Mouse (Mus musculus) mouse trophoblast stem cell (cell line): ENCODE data around the gene Sorbs1.

Source experiments
- in situ Hi-C, 2 experiments: fragments of 300-500 bp; cut with MseI, MboI; formaldehyde crosslinking; loops; 2 replicates in 1 of 2; 3 replicates in 1 of 2; pipeline ENCODE4 v1.15.1; 2025

Gene Sorbs1

DNA sequence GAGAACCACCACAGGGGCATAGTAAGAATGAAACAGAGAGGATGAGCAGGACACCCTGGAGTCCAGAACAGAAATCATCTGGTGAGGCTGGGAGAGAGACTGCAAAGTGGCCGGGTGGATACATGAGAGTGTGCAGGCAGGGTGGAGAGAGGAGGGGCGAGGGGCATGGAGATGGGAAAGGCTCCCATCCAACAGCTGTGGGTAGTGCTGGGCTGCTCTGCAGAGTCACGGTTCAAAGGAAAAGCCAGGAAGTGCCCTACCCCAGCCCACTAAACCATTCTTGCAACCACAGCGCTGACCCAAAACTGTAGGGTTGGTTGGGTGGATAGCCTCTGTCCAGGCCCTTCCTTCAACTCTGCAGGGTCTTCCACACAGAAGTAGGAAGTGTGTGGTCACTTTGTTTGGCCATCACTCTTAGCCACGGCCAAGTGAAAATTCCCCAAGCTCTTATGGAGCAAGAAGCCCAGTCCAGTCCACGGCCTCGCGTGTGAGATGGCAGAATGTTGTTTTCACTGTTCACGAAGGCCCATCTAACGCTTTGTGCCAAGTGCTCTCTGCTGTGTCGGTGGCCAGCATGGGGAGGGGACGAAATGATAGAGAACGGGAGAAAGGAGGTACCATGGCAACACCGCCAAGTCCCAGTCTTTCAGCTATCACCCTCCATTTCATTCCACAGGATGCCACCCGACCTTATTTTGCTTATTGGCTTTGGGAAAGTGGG is 203.0 kb downstream of the Sorbs1 start:
- in situ Hi-C loops, result no loop called here

- in situ Hi-C loops, result no loop called here
Observed at GRCm38 (mm10) chr19:40309911-40310310, 203.7 kb downstream of the Sorbs1 start.

- in situ Hi-C loops, result no loop called here
Observed at GRCm38 (mm10) chr19:40307550-40307949, 206.0 kb downstream of the Sorbs1 start.

GRCm38 (mm10) chr19:40306631-40307030 is 206.9 kb downstream of the Sorbs1 start:
- in situ Hi-C loops, result no loop called here

DNA sequence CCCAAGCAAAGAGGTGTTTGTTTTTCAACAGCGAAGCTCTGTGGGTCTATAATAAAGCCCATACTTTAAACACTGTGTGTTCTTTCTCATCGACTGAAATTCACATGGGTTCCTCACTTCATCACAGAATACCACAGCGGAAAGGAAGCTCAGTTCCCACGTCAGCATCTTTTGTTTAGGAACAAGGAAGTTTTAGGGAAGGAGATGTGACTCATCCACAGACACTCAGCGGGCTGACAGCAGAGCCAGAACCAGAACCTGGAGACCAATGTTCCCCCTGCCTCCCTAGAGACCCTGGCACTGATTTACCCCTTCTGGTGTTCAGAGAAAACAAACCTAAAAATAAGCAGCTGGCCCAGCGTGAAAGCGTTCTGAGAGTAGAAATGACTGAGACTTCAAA is 208.1 kb downstream of the Sorbs1 start:
- in situ Hi-C loops, result no loop called here

DNA sequence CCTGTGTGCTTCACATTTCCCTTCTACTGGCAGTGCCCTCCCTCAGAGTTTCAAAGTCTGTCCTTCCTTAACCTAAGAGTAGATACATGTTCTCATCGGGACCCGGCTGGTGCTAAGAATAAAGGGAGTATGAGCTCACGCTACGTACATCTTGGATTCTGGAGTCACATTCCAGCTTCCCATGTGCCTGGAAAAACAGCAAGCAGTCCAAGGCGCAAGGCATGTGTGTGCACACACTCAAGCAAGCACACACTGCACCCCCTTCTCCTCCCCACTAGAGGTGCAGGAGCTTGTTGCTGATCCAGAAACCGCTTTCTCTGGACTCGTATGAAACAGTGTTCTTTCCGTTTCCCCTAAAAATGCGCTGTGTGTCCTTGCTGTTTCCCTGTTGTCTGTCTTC is 210.7 kb downstream of the Sorbs1 start:
- in situ Hi-C loops, result no loop called here

DNA sequence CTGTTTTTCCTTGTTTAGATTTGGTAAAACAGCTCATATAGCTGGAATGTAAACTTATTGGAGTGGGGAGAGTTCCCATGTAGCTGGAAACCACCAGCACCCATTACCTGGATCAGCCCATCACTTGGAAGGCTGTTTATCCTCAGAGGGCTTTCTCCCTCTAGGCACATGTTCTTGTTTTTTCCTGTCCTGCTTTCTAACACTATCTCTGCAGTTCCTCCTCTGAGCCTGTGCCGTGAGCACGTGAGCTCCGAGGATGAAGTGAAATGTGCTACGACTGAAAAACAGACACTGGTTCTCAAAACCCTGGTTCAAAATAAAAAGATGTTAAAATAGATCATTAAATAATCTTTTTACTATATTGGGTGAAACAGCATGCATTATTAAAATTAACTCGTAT is 211.1 kb downstream of the Sorbs1 start:
- in situ Hi-C loops, result no loop called here

GRCm38 (mm10) chr19:40299983-40300759 is 213.4 kb downstream of the Sorbs1 start:
- in situ Hi-C loops, result no loop called here

- in situ Hi-C loops, result no loop called here
Observed at GRCm38 (mm10) chr19:40299182-40299581, 214.4 kb downstream of the Sorbs1 start.

- in situ Hi-C loops, result no loop called here
Observed at GRCm38 (mm10) chr19:40298574-40298973, 215.0 kb downstream of the Sorbs1 start.

- in situ Hi-C loops, result no loop called here
Observed at GRCm38 (mm10) chr19:40297798-40298144, 215.8 kb downstream of the Sorbs1 start.

DNA sequence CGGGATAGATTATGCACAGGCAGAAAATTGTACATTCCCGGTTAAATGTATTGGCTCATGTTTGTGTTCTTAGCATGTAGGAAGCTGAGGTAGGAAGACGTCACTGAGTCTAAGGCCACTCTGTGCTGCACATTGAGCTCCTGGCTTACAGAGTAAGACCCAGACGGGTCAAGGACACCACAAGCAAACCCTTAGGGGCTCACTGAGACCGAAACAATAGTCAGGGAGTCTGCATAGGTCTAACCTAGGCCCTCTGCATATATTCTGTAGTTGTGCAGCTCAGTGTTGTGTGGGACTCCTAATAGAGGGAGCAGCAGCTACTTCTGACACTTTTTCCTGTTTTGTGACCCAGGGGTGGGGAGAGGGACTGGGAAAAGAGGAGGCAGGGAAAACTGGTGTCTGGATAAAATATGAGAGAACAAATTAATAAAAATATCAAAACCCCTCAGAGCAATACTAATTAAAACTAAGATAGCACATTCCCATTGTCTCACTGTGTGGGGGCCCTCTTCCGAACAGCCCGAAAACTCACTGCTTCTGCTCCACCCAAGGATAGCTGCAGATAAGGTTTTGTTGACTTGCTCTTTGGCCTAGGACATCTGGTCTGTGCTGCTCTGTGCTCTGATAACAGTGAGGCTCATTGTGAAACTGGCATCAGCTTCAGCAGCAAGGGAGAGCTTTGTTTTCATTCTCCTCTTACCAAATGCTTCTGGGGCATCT is 216.3 kb downstream of the Sorbs1 start:
- in situ Hi-C loops, result no loop called here

DNA sequence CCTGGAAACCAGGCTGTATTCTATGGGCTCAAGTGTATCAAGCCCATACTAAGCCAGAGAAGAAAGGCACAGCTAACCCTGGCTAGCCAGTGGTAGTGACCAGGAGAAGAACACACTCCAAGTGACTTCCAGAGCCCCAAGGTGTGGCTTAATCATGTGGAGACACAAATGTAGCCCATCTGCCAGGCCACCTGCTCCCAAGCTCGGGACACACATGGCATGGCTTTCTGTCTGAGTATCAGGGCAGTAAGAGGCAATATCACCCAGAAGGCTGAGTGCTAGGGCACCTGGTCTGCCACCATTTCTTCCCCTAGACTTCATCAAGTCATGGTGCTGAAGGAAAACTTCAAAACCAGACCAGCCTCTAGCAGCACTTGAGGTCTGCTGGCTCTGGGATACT is 219.3 kb downstream of the Sorbs1 start:
- in situ Hi-C loops, result no loop called here

DNA sequence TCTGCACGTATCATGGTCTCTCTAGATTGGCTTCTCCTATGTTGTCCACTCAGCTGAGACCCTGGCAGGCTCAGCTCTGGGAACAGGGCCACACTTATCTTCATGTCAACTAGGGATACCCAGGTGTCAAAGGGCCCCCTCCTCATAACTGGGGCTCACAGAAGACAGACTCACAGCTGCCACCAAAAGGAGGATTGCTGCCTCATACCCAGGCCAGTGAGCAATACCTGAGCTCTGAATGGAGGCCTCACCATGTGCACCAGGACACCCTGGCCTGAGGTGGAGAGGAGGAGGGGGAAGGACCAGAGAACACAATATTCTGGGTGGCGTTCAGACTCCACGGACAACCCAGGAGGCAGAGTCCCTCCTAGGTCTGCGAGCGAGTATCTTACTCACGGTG is 219.8 kb downstream of the Sorbs1 start:
- in situ Hi-C loops, result no loop called here

DNA sequence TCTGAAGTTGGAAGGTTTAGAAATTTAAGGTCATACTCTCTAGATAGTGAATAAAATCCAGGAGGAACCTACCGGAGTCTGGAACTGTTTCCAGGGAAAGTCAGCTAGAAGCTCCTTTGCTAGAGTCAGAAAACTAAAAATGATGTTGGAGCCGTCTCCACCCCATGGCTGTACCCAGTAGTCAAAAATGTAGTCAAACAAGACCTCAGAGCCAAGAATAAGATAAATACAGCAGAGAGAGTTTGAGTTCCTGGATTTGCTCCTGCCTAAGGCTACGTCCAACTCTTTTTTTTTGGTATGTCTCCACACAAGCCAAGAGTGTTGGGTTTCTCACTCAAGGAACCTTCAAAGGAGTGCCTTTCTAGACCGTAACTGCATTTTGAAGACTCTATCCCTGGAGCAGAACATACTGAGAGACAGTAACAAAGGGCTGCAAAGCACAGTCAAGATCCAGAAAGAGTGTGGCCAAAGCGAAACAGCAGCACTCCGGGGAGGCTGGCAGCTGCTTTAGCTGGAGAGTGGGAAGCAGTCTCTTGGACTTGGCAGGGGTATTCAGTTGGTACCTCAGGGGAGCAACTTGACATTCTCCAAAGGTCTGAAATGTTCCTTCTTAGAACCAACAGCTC is 223.4 kb downstream of the Sorbs1 start:
- in situ Hi-C loops, result no loop called here

DNA sequence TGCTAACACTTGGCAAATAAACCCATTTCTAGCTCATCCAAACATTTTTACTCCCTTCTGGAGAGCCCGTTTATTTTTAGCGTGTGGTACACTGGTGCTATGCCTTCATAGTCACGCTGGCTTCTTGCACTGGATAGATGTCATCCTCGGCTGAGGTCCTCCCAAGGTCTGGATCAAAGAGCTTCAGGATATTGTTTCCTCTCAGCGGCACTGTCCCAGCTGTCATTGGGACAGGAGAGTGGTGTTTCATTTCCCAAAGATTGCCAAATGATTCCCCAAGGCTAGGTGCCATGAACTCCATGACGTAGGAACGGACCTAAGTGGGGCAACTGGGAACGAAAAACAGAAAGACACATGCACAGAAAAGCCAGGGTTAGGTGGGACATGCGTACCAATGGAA is 225.2 kb downstream of the Sorbs1 start:
- in situ Hi-C loops, result no loop called here

- in situ Hi-C loops, result no loop called here
Observed at GRCm38 (mm10) chr19:40284704-40285103, 228.9 kb downstream of the Sorbs1 start.

DNA sequence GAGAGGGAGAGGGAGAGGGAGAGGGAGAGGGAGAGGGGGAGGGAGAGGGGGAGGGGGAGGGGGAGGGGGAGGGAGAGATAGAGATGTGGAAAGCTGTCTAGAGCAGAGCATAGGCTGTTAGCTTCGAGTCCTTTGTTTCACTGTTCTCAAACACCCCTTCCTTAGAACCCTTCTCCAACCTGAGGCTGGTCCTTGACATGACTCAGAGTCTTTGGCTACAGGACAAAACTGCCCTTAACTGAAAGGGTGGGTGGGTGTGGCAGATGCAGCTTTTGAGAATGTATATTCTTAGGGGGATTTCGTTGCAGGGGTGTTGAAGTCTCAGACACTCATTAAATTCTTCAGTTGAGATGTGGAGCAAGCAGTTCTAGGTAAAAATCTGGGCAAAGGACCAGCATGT is 230.2 kb downstream of the Sorbs1 start:
- in situ Hi-C loops, result no loop called here

DNA sequence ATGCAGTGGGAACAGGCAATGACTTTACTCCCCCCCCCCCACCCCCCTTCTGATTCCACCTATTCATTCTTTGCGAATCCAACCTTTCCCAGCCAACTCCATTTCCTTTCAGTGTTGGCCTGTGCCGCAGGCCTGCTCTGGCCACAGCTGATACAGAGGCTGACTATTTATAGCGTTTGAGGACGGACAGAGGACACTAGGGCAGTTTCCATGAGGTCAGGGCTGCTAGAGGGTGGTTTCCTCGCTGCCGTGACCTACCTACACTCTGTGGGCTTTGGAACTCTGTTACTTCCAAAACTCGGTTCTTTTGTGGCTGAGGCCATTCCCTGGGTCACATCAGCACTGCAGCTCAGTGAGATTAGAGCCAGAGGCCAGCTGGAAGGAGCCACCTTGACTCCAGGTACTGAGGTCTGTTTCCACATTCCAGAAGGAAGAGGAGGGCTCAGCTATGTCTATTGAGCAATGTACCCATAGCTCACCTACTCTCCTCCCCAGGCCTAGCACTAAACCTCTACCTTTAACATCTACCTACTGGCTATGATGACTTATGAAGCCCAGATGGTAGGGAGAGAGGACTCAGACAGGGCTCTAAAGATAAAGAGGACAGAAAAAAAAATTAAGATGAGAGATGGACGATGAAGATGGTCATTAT is 235.1 kb downstream of the Sorbs1 start:
- in situ Hi-C loops, result no loop called here

- in situ Hi-C loops, result no loop called here
Observed at GRCm38 (mm10) chr19:40277494-40277893, 236.1 kb downstream of the Sorbs1 start.

- in situ Hi-C loops, result no loop called here
Observed at GRCm38 (mm10) chr19:40275401-40276188, 238.0 kb downstream of the Sorbs1 start.
